Mouse (Mus musculus) C2C12 (cell line): ENCODE data around the gene Sell. TPM values are rescaled to one million over a fixed set of nuclear protein-coding genes. Genes with fewer than 3 reads are reported as not detected.

Source experiments
- H3K27me3 ChIP-seq: one replicate; pipeline ENCODE4 v1.6.1; 2011; ENCODE audit not compliant: control insufficient read depth, insufficient read depth, insufficient read length
- H3K36me3 ChIP-seq: one replicate; pipeline ENCODE4 v1.6.1; 2011; ENCODE audit not compliant: control insufficient read depth, insufficient read depth
- H3K4me3 ChIP-seq: one replicate; pipeline ENCODE4 v1.5.1; 2011; ENCODE audit warnings: mild to moderate bottlenecking, control low read depth; ENCODE audit not compliant: poor library complexity, insufficient read depth, severe bottlenecking
- H3K79me2 ChIP-seq: one replicate; pipeline ENCODE4 v1.6.1; 2011; ENCODE audit not compliant: control insufficient read depth, insufficient read depth
- H3K79me3 ChIP-seq: one replicate; pipeline ENCODE4 v1.6.1; 2011; ENCODE audit warnings: low read depth, control low read depth
- H3ac ChIP-seq: one replicate; pipeline ENCODE3; 2011; ENCODE audit warnings: low read depth; ENCODE audit not compliant: control insufficient read depth, insufficient read length
- CEBPB ChIP-seq: IDR thresholded peaks from one replicate; pipeline ENCODE4 v1.6.1; 2011; ENCODE audit warnings: low read depth, mild to moderate bottlenecking, control low read depth, moderate library complexity
- CTCF ChIP-seq: IDR thresholded peaks from one replicate; pipeline ENCODE4 v1.5.1; 2011; ENCODE audit not compliant: control insufficient read depth, insufficient read depth, insufficient read length
- FOSL1 ChIP-seq: IDR thresholded peaks from one replicate; pipeline ENCODE4 v1.8.0; 2011; ENCODE audit warnings: mild to moderate bottlenecking, low read length; ENCODE audit not compliant: poor library complexity, insufficient read depth, severe bottlenecking
- MAX ChIP-seq: IDR thresholded peaks from one replicate; pipeline ENCODE4 v1.6.1; 2011; ENCODE audit warnings: mild to moderate bottlenecking, control low read depth
- MYOD1 ChIP-seq: IDR thresholded peaks from one replicate; pipeline ENCODE4 v1.6.1; 2011; ENCODE audit warnings: low read depth; ENCODE audit not compliant: control insufficient read depth, insufficient read length
- MYOG ChIP-seq: IDR thresholded peaks from one replicate; pipeline ENCODE4 v1.6.1; 2011; ENCODE audit not compliant: control insufficient read depth, insufficient read length; ENCODE audit errors: extremely low read depth
- USF1 ChIP-seq: IDR thresholded peaks from one replicate; pipeline ENCODE4 v1.6.1; 2011; ENCODE audit warnings: low read depth, mild to moderate bottlenecking, control low read depth, moderate library complexity
- polyA plus RNA-seq: library from polyadenylated mRNA; unstranded; fragments of >200 nt; fragmentation: generic; extraction: Trizol; gene quantifications from one replicate; pipeline ENCODE4 v1.2.1, GENCODE M21; 2012; ENCODE audit warnings: missing spikeins

The Sell gene
- polyA plus RNA-seq, 1 experiment, result 0.02 TPM

GRCm38 (mm10) chr1:164069261-164069660 lies 7.5 kb downstream of the Sell start:
- TF ChIP-seq FOSL1 (no peak), CEBPB (no peak), MYOG (no peak), CTCF (no peak), MAX (no peak), USF1 (no peak), MYOD1 (no peak)
- Histone ChIP-seq H3ac (no peak overlapping the region), H3K79me2 (no peaks in the 10 kb centered on the region), H3K79me3 (no peaks in the 10 kb centered on the region), H3K4me3 (no peak overlapping the region), H3K27me3 (no peaks in the 10 kb centered on the region), H3K36me3 (no peaks in the 10 kb centered on the region)

GRCm38 (mm10) chr1:164070461-164070860 lies 8.7 kb downstream of the Sell start:
- Histone ChIP-seq H3K4me3 (no peak overlapping the region), H3K79me3 (no peaks in the 10 kb centered on the region), H3K36me3 (no peaks in the 10 kb centered on the region), H3K27me3 (no peaks in the 10 kb centered on the region), H3K79me2 (no peaks in the 10 kb centered on the region), H3ac (no peak overlapping the region)
- no peak for TF ChIP-seq USF1
- TF ChIP-seq CEBPB, result no peak
- no peak for TF ChIP-seq FOSL1
- no peak for TF ChIP-seq MYOG
- no peak for TF ChIP-seq MYOD1

GRCm38 (mm10) chr1:164071111-164071510 lies 9.3 kb downstream of the Sell start:
- Histone ChIP-seq H3K79me2 (no peaks in the 10 kb centered on the region), H3K79me3 (no peaks in the 10 kb centered on the region), H3K27me3 (no peaks in the 10 kb centered on the region), H3K4me3 (no peak overlapping the region), H3K36me3 (no peaks in the 10 kb centered on the region), H3ac (no peak overlapping the region)
- TF ChIP-seq CTCF (no peak), MYOG (no peak), MAX (no peak), FOSL1 (no peak), CEBPB (no peak), USF1 (no peak)

- H3K79me2 ChIP-seq, result no peaks in the 10 kb centered on the region
- no peaks in the 10 kb centered on the region for H3K27me3 ChIP-seq
- no peak overlapping the region for H3K4me3 ChIP-seq
- no peak overlapping the region for H3ac ChIP-seq
- no peak for TF ChIP-seq CTCF
- TF ChIP-seq MYOD1, result no peak
- no peak for TF ChIP-seq MAX
- no peak for TF ChIP-seq CEBPB
- no peak for TF ChIP-seq MYOG
- no peak for TF ChIP-seq FOSL1
- TF ChIP-seq USF1, result no peak
- H3K36me3 ChIP-seq, result no peaks in the 10 kb centered on the region
- no peaks in the 10 kb centered on the region for H3K79me3 ChIP-seq
Measured at GRCm38 (mm10) chr1:164072001-164072400, 10.2 kb downstream of the Sell start.

GRCm38 (mm10) chr1:164073091-164073490 lies 11.3 kb downstream of the Sell start:
- H3K4me3 ChIP-seq, result no peak overlapping the region
- H3K79me2 ChIP-seq, result no peaks in the 10 kb centered on the region
- TF ChIP-seq MYOG (no peak), CTCF (no peak), FOSL1 (no peak), MYOD1 (no peak), USF1 (no peak), MAX (no peak), CEBPB (no peak)
- no peak overlapping the region for H3ac ChIP-seq
- no peaks in the 10 kb centered on the region for H3K36me3 ChIP-seq
- H3K79me3 ChIP-seq, result no peaks in the 10 kb centered on the region
- no peaks in the 10 kb centered on the region for H3K27me3 ChIP-seq

- Histone ChIP-seq H3K4me3 (no peak overlapping the region), H3K79me3 (no peaks in the 10 kb centered on the region), H3ac (no peak overlapping the region), H3K79me2 (no peaks in the 10 kb centered on the region), H3K27me3 (no peaks in the 10 kb centered on the region), H3K36me3 (no peaks in the 10 kb centered on the region)
- TF ChIP-seq MYOG (no peak), USF1 (no peak), MYOD1 (no peak), MAX (no peak), CTCF (no peak), CEBPB (no peak), FOSL1 (no peak)
Measured at GRCm38 (mm10) chr1:164073803-164074202, 12.0 kb downstream of the Sell start.
